Mouse (Mus musculus) lung, postnatal 0 days (tissue): ENCODE data around the gene Ints7.

Source experiments
- CTCF ChIP-seq: IDR thresholded peaks from 2 replicates; pipeline ENCODE4 v1.5.1; 2016; ENCODE audit warnings: antibody characterized with exemption, mild to moderate bottlenecking
- EP300 ChIP-seq: IDR thresholded peaks from 2 replicates; pipeline ENCODE4 v1.6.1; 2016; ENCODE audit warnings: antibody characterized with exemption, mild to moderate bottlenecking, control low read depth

- TF ChIP-seq CTCF (no peak), EP300 (no peak)
Measured at GRCm38 (mm10) chr1:191618067-191618766, 42.8 kb downstream of the Ints7 start.
